Mouse (Mus musculus) liver, embryonic 14.5 days (tissue): ENCODE measurements around the gene Rxylt1. TPM values are rescaled to one million over a fixed set of nuclear protein-coding genes. Genes with fewer than 3 reads are reported as not detected.

Experiments
- ATAC-seq: fragments of 200-750 bp; cut with Nextera tagmentation; 2 replicates; pipeline ENCODE4 v1.8.0; 2017; ENCODE audit warnings: moderate number of reproducible peaks, mild to moderate bottlenecking, moderate library complexity; ENCODE audit not compliant: insufficient read depth
- DNase-seq, 3 experiments: peaks; one replicate each; pipeline ENCODE4 v3.0.0-alpha.2; 2012 to 2013; ENCODE audit warnings: low read depth in 3 of 3, low spot score in 3 of 3
- H3K27ac ChIP-seq: fragments of 300-500 bp; sonication (generic); 2 replicates; pipeline ENCODE4 v1.5.1; 2014; ENCODE audit warnings: moderate library complexity, mild to moderate bottlenecking, control low read depth, inconsistent platforms
- H3K27me3 ChIP-seq: fragments of 300-500 bp; sonication (generic); 2 replicates; pipeline ENCODE4 v1.6.1; 2014; ENCODE audit warnings: mild to moderate bottlenecking, low read length, moderate library complexity; ENCODE audit not compliant: control insufficient read depth, insufficient read depth
- H3K36me3 ChIP-seq: fragments of 300-500 bp; sonication (generic); replicated peaks from 2 replicates; pipeline ENCODE4 v1.6.1; 2014; ENCODE audit warnings: low read depth; ENCODE audit not compliant: control insufficient read depth, insufficient read depth
- H3K4me1 ChIP-seq, 2 experiments: fragments of 200-500 bp in 1 of 2; fragments of 300-500 bp in 1 of 2; sonication (generic) in 1 of 2; replicated peaks; 2 replicates each; pipeline ENCODE4 v1.6.1; 2012 to 2014; ENCODE audit warnings: antibody characterized with exemption in 1 of 2, inconsistent platforms in 1 of 2, low read length in 1 of 2; ENCODE audit not compliant: control insufficient read depth in 2 of 2, insufficient read depth in 2 of 2
- H3K4me2 ChIP-seq: fragments of 300-500 bp; sonication (generic); 2 replicates; pipeline ENCODE4 v1.6.1; 2014; ENCODE audit warnings: low read depth, mild to moderate bottlenecking, control low read depth, moderate library complexity
- H3K4me3 ChIP-seq, 2 experiments: fragments of 200-500 bp in 1 of 2; fragments of 300-500 bp in 1 of 2; sonication (generic) in 1 of 2; 2 replicates each; pipeline ENCODE4 v1.5.1; 2012 to 2014; ENCODE audit warnings: low read depth in 2 of 2, low read length in 2 of 2, mild to moderate bottlenecking in 2 of 2, control low read depth in 1 of 2, inconsistent platforms in 1 of 2, moderate library complexity in 1 of 2; ENCODE audit not compliant: insufficient read depth in 1 of 2
- H3K9ac ChIP-seq: fragments of 300-500 bp; sonication (generic); replicated peaks from 2 replicates; pipeline ENCODE4 v1.6.1; 2014; ENCODE audit warnings: mild to moderate bottlenecking, control low read depth, moderate library complexity
- H3K9me3 ChIP-seq: fragments of 300-500 bp; sonication (generic); 2 replicates; pipeline ENCODE4 v1.6.1; 2016; ENCODE audit warnings: low read length, mixed read lengths; ENCODE audit not compliant: control insufficient read depth
- CTCF ChIP-seq: IDR thresholded peaks from 2 replicates; pipeline ENCODE4 v1.5.1; 2016; ENCODE audit warnings: antibody characterized with exemption, low read depth, control low read depth
- EP300 ChIP-seq: IDR thresholded peaks from 2 replicates; pipeline ENCODE4 v1.6.1; 2016; ENCODE audit warnings: antibody characterized with exemption, low read depth
- WGBS: fragments of 180-500 bp; shearing (Covaris S2); extraction: QIAGEN DNeasy Blood & Tissue Kit; methylation state at CpG from one replicate; pipeline ENCODE4 v1.1.7; 2014; ENCODE audit not compliant: insufficient replicate concordance; 5-methylcytosine and 5-hydroxymethylcytosine counted together
- polyA plus RNA-seq, 2 experiments: library from polyadenylated mRNA; depleted of rRNA in 1 of 2; stranded (reverse) in 1 of 2; unstranded in 1 of 2; fragments of >200 nt; fragmentation: Nextera tagmentation in 1 of 2; extraction: Ambion mirVana in 1 of 2; gene quantifications; 2 replicates each; pipeline versions ENCODE4 v1.2.1 to v1.2.3; 2012 to 2014

The Rxylt1 gene
- polyA plus RNA-seq, 2 experiments: 4.2 to 12.9 TPM

DNA sequence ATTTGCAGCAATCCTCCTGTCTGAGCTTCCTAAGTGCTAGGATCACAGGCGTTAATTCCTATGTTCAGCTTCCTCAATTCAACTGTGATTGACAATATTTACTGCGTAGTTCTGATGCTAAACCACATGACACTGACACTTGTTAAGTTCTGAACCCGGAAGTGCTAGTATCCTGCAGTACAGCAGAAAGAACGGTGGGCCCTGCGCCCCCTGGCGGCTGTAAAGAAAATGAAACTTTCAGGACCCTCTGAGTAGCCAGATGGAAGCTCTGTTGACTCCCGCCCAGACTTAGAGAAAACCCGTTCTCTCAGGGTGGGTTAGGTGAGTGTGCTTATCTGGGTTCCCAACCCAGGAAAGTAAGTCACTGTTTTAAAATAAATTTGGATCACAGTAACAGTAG, 42.6 kb downstream of the Rxylt1 start:
- DNase-seq (peak in 1 of 3 experiments; percentile 30), ATAC-seq (peak; percentile 62; the same call in 1 of the 2 replicates)
- H3K4me2 ChIP-seq: no peak overlapping the region
- 5% methylated on average over 8 of the region's 8 CpGs for WGBS
- H3K9ac ChIP-seq: no peak overlapping the region
- no peaks in the 10 kb centered on the region for H3K27me3 ChIP-seq
- no peak overlapping the region for H3K27ac ChIP-seq
- no peaks in the 10 kb centered on the region for H3K4me1 ChIP-seq
- H3K4me3 ChIP-seq: no peak overlapping the region
- no peaks in the 10 kb centered on the region for H3K9me3 ChIP-seq
- no peaks in the 10 kb centered on the region for H3K36me3 ChIP-seq
- TF ChIP-seq CTCF (peak; percentile 78), EP300 (no peak)

DNA sequence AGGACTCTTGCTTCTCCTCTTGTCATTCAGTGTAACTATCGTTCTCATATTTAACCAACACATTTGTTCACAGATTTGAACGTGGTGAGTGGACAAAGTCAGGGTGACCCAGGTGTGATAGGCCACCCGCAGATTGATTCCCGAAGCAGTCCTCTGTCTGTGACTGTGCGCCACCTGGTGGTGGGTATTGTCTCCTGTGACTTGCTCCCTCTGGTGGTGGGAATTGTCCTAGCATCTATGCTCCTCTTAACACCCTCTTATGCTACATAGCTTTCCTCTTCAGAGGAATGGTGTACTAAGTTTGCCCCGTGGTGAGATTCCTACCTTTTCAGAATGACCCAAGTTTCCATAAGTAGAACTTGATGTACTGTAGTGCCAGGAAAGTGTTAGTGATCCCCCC, 45.3 kb downstream of the Rxylt1 start:
- Histone ChIP-seq H3K9me3 (no peaks in the 10 kb centered on the region), H3K4me3 (no peak overlapping the region), H3K27me3 (peaks cover 12% of the 10 kb centered on the region), H3K27ac (no peak overlapping the region), H3K36me3 (no peaks in the 10 kb centered on the region), H3K9ac (no peak overlapping the region), H3K4me2 (no peak overlapping the region), H3K4me1 (no peaks in the 10 kb centered on the region)
- ATAC-seq (no peak), DNase-seq (peak; percentile 49 to 56 (median 50))
- TF ChIP-seq CTCF: peak; percentile 100
- TF ChIP-seq EP300: no peak
- 21% methylated on average over 6 of the region's 6 CpGs for WGBS

- H3K36me3 ChIP-seq: no peaks in the 10 kb centered on the region
- peaks cover 0 to 4% of the 10 kb centered on the region in 2 experiments; a peak in 2 of 4 replicates for H3K4me1 ChIP-seq
- H3K4me3 ChIP-seq: peak overlapping the region; percentile 57 to 60
- no peak overlapping the region for H3K27ac ChIP-seq
- ATAC-seq (peak; percentile 58), DNase-seq (peak in 1 of 3 experiments; percentile 35)
- 12% methylated on average over 37 of the region's 44 CpGs for WGBS
- H3K27me3 ChIP-seq: peaks cover 21% of the 10 kb centered on the region
- H3K9me3 ChIP-seq: no peaks in the 10 kb centered on the region
- peak overlapping the region; percentile 9; the same call in 1 of the 2 replicates for H3K9ac ChIP-seq
- H3K4me2 ChIP-seq: peak overlapping the region; percentile 63
- TF ChIP-seq CTCF (peak; percentile 69), EP300 (no peak)
These were observed 49.3 kb downstream of the Rxylt1 start for GRCm38 (mm10) chr10:122047727-122048365.

DNA sequence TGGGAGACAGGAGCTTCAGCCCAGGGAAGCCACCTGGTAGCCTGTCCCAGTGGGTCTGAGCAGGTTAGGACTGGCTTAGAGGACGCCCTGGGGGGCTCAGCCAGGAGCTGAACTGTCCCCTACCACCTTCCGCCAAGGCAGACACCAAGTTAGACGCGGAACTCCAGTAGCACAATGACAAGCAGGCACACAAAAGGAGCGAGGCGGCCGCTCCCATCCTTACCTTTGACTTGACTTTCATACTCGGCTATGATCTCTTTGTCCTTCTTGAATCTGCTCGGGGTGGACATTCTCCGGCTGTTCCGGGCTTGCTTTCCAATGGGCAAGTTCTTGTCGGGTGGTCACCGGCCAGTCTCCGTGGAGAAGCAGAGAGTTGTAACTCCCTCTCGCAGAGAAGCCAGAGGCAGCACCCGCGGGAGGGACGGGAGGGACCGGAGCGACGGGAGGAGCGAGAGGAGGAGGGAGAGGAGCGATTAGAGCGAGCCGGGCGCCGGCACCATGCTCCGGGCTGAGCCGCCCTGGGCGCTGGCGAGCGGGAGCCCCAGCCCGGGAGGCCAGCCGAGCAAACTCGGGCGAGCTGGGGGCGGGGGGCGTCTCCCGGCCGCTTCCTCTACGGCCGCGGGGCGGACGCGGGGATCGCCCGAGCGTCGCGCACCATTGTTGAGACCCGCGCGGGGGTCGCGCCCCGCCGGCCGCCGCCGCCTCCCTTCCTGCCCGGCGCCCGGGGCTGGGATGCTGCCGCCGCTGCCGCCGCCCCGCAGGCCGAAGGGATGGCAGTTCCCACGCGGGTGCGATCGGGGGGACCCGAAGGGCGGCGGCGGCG, 50.1 kb downstream of the Rxylt1 start, which contains the start of gene Srgap1:
TSS of gene Srgap1 (minus strand) at position 412 of the 823 bp plus-strand sequence.
- Histone ChIP-seq H3K36me3 (no peaks in the 10 kb centered on the region), H3K4me2 (peak within 1 kb of the TSS; percentile 63), H3K9ac (peak within 1 kb of the TSS; percentile 9), H3K4me1 (peaks cover 0 to 4% of the 10 kb centered on the region in 2 experiments; a peak in 2 of 4 replicates), H3K27ac (no peak within 1 kb of the TSS), H3K27me3 (peaks cover 21% of the 10 kb centered on the region), H3K9me3 (no peaks in the 10 kb centered on the region), H3K4me3 (peak within 1 kb of the TSS; percentile 57 to 60)
- DNase-seq (no peak), ATAC-seq (peak; percentile 69)
- 2% methylated on average over 59 of the region's 79 CpGs for WGBS
- TF ChIP-seq CTCF (no peak), EP300 (no peak)

DNA sequence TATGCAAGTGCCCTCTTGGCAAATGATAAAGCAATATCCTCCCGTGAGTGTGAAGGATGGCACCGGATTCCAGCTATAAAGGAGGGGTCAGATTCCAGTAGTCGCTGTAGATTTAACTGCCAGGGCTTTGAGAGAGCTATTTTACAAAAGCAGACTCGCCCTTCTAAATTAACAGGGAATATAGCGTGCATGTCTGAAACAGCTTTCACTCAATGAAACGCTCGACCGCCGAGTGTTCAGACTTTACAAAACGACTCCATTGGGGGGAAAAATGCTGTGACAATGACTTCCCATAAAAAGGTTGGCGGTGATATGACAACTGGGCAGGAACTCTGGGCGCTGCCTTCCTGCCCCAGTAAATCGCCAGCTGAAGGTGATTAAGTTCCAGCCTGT, 50.7 kb downstream of the Rxylt1 start:
- 4% methylated on average over 13 of the region's 13 CpGs for WGBS
- TF ChIP-seq CTCF (no peak), EP300 (no peak)
- peaks cover 0 to 4% of the 10 kb centered on the region in 2 experiments; a peak in 2 of 4 replicates for H3K4me1 ChIP-seq
- peak overlapping the region; percentile 63 for H3K4me2 ChIP-seq
- H3K9ac ChIP-seq: no peak overlapping the region
- H3K9me3 ChIP-seq: no peaks in the 10 kb centered on the region
- peaks cover 21% of the 10 kb centered on the region for H3K27me3 ChIP-seq
- H3K36me3 ChIP-seq: no peaks in the 10 kb centered on the region
- no peak overlapping the region for H3K27ac ChIP-seq
- DNase-seq (no peak), ATAC-seq (no peak)
- peak overlapping the region; percentile 57 to 60 for H3K4me3 ChIP-seq
